Mouse (Mus musculus) hindbrain, embryonic 13.5 days (tissue): ENCODE measurements around the gene Evx1. TPM values are rescaled to one million over a fixed set of nuclear protein-coding genes. Genes with fewer than 3 reads are reported as not detected.

Experiments used
- ATAC-seq: fragments of 200-750 bp; cut with Nextera tagmentation; 2 replicates; pipeline ENCODE4 v1.8.0; 2017; ENCODE audit warnings: moderate TSS enrichment; ENCODE audit not compliant: low FRiP score
- H3K27ac ChIP-seq: fragments of 300-500 bp; sonication (generic); 2 replicates; pipeline ENCODE4 v1.5.1; 2015; ENCODE audit warnings: inconsistent platforms, mild to moderate bottlenecking, moderate library complexity
- H3K27me3 ChIP-seq: fragments of 300-500 bp; sonication (generic); 2 replicates; pipeline ENCODE4 v1.6.1; 2015; ENCODE audit warnings: mild to moderate bottlenecking, inconsistent platforms
- H3K36me3 ChIP-seq: fragments of 300-500 bp; sonication (generic); 2 replicates; pipeline ENCODE4 v1.6.1; 2015; ENCODE audit warnings: mild to moderate bottlenecking, inconsistent platforms
- H3K4me1 ChIP-seq: fragments of 300-500 bp; sonication (generic); replicated peaks from 2 replicates; pipeline ENCODE4 v1.6.1; 2015; ENCODE audit warnings: inconsistent platforms
- H3K4me2 ChIP-seq: fragments of 300-500 bp; sonication (generic); 2 replicates; pipeline ENCODE4 v1.6.1; 2015; ENCODE audit warnings: inconsistent platforms, mild to moderate bottlenecking, moderate library complexity
- H3K4me3 ChIP-seq: fragments of 300-500 bp; sonication (generic); 2 replicates; pipeline ENCODE4 v1.5.1; 2015; ENCODE audit warnings: mild to moderate bottlenecking, inconsistent platforms
- H3K9ac ChIP-seq: fragments of 300-500 bp; sonication (generic); 2 replicates; pipeline ENCODE4 v1.6.1; 2015; ENCODE audit warnings: mild to moderate bottlenecking, inconsistent platforms
- H3K9me3 ChIP-seq: fragments of 300-500 bp; sonication (generic); 2 replicates; pipeline ENCODE4 v1.6.1; 2016; ENCODE audit warnings: inconsistent platforms
- WGBS: fragments of 180-500 bp; shearing (Covaris S2); methylation state at CpG from one replicate; pipeline ENCODE4 v1.1.7; 2015; 5-methylcytosine and 5-hydroxymethylcytosine counted together
- polyA plus RNA-seq: library from polyadenylated mRNA; unstranded; fragments of >200 nt; fragmentation: Nextera tagmentation; extraction: Ambion mirVana; gene quantifications from 2 replicates; pipeline ENCODE4 v1.2.1, GENCODE M21; 2015

The Evx1 gene
- polyA plus RNA-seq, 1 experiment from 2014 or later, result 3.5 TPM

DNA sequence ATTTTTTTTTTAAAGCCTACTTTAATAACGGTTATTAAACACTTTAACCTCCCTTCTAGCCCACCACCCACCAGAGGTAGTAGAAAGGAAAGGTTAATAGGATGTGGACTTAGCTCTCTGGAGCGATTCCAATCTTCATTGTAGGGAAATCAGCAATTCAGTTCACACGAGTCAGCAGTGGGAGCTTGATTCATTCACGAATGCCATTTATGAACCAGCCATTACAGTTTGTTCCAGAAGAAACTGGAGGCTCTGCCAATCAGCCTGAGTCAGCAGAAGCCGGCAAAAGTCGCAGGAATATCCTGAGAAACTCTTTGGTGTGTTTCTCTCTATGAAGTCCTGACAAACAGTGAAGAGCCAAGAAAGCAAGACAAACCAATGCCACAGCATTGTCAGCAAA lies 18.7 kb upstream of the Evx1 start:
- Histone ChIP-seq H3K4me2 (no peak overlapping the region), H3K4me3 (no peak overlapping the region), H3K4me1 (peaks cover 4% of the 10 kb centered on the region; the same call in 1 of the 2 replicates), H3K36me3 (no peaks in the 10 kb centered on the region), H3K9me3 (no peaks in the 10 kb centered on the region), H3K27ac (no peak overlapping the region), H3K27me3 (peaks cover 91% of the 10 kb centered on the region), H3K9ac (no peak overlapping the region)
- ATAC-seq, result no peak
- WGBS, result 75% methylated on average over 6 of the region's 6 CpGs

DNA sequence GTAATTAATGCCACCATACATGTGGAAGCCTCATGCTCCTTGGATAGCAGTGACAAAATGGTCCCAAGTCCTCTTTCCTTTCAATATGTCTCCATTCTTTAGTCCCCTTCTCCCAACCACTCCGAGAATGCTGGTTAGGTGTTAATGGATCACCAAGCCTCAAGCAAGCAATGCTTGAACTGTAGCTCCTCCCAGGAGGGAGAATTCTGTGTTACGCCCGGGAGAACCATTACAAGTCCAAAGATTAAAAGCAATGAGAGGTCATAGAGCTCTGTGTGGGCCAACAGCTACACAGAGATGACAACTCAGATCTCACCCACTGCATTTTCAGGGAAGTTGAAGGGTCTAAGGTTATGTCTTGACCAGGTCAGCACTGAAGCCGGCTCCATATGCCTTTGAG lies 14.8 kb upstream of the Evx1 start:
- H3K9ac ChIP-seq, result no peak overlapping the region
- no peaks in the 10 kb centered on the region for H3K36me3 ChIP-seq
- H3K4me2 ChIP-seq, result no peak overlapping the region
- H3K27ac ChIP-seq, result no peak overlapping the region
- no peak for ATAC-seq
- H3K4me1 ChIP-seq, result no peaks in the 10 kb centered on the region
- H3K4me3 ChIP-seq, result no peak overlapping the region
- 85% methylated on average over 4 of the region's 4 CpGs for WGBS
- H3K27me3 ChIP-seq, result peaks cover 87% of the 10 kb centered on the region
- H3K9me3 ChIP-seq, result no peaks in the 10 kb centered on the region

DNA sequence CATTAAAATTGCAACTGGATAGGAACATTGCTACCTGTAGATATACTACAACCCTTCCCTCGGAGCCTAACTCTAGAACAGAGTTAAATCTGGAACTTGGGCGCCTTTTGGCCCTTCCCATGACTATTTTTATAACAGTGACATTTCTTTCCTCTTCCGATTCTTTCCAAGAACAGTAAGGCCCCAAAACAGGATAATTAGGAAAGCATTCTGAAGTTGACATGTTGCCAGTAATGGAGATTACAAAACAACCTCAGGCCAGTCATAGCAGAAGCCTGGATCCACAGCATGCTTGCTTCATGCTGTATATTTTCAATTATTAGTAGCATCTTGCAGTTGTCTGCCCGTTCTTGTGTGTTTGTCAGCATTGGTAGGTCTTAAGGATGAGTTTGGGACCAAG lies 12.5 kb upstream of the Evx1 start:
- Histone ChIP-seq H3K27me3 (peaks cover 87% of the 10 kb centered on the region), H3K4me2 (no peak overlapping the region), H3K4me3 (no peak overlapping the region), H3K4me1 (peaks cover 4% of the 10 kb centered on the region), H3K27ac (no peak overlapping the region), H3K36me3 (no peaks in the 10 kb centered on the region), H3K9me3 (no peaks in the 10 kb centered on the region), H3K9ac (no peak overlapping the region)
- no peak for ATAC-seq
- WGBS, result 79% methylated on average over 4 of the region's 4 CpGs

DNA sequence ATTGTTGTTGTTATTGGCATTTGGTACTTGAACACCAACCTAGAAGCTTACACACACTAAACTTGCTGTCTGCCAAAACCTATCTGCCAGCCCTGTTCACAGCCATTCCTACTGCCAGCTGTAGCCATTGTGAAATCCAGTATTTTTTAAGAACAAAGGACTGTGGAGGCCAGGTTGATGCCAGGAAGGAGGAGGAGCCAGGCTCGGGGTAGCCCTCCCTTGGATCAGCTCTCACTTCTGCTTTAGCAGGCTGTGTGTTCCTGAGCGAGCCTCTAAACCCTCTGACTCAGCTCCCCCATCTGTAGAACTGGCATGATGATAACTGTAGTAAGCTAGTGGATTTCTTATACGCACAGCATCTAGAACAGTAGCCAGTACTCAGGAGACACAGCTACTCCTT lies 9.9 kb upstream of the Evx1 start:
- WGBS, result 58% methylated on average over 3 of the region's 3 CpGs
- peaks cover 90% of the 10 kb centered on the region for H3K27me3 ChIP-seq

DNA sequence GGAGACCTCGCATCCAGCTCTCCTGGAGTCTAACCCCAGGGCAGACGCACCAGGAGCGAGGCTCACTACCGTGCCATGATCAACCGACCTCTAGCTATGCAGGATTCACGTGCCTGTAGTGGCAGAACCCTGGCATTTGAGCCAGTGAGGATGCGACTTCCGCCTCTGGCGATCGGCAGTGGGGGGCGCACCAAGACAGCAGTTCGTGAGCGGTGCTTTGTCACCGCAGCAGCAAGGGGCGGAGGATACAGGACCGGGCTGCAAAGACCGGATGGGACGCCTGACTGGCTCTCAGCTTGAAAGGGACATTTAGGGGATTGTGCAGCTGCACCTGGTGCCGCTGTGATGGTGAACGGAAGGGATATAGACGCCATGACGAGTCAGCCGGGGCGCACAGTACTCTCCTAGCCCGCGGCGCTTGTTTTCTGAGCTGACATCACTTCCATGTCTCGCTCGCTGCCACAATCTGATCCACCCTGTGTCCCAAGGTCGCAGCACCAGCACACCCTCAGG lies 7.4 kb upstream of the Evx1 start:
- no peaks in the 10 kb centered on the region for H3K36me3 ChIP-seq
- ATAC-seq, result peak; percentile 90
- H3K27ac ChIP-seq, result no peak overlapping the region; the same call in 1 of the 2 replicates
- H3K9ac ChIP-seq, result peak overlapping the region; percentile 46
- H3K4me2 ChIP-seq, result peak overlapping the region; percentile 59
- H3K4me3 ChIP-seq, result peak overlapping the region; percentile 41
- peaks cover 10% of the 10 kb centered on the region for H3K4me1 ChIP-seq
- WGBS, result under 1% methylated on average over 30 of the region's 30 CpGs
- no peaks in the 10 kb centered on the region for H3K9me3 ChIP-seq
- peaks cover 90% of the 10 kb centered on the region for H3K27me3 ChIP-seq

More for the DNA sequence above, 9.9 kb upstream of the Evx1 start:
- ATAC-seq, result no peak
- no peaks in the 10 kb centered on the region for H3K36me3 ChIP-seq
- H3K4me1 ChIP-seq, result peaks cover 10% of the 10 kb centered on the region
- H3K9me3 ChIP-seq, result no peaks in the 10 kb centered on the region
- H3K4me2 ChIP-seq, result no peak overlapping the region
- no peak overlapping the region for H3K27ac ChIP-seq
- no peak overlapping the region for H3K4me3 ChIP-seq
- no peak overlapping the region for H3K9ac ChIP-seq

DNA sequence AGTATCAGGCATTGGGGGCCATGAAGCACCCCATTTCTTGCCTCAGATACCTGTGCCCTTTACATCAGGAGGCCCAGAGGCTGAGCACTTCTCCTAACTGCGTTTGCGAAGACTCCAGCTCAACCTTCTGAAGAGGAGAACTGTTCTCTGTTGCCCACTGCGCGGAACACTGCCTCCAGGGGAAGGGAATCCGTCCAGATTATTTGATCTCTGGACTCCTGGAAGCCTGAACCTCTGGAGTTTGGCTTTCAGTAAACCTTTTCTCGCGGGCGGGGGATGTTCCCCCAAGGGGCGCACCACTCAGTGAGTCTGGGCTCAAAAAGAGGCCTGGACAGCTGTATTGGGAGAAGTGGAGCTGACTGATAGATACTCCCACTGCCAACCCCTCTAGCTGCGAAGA lies 3.5 kb upstream of the Evx1 start:
- no peaks in the 10 kb centered on the region for H3K36me3 ChIP-seq
- H3K4me1 ChIP-seq, result peaks cover 16% of the 10 kb centered on the region
- H3K4me2 ChIP-seq, result peak overlapping the region; percentile 38
- H3K27me3 ChIP-seq, result peaks cover 95% of the 10 kb centered on the region
- H3K4me3 ChIP-seq, result peak overlapping the region; percentile 23
- 14% methylated on average over 10 of the region's 10 CpGs for WGBS
- no peaks in the 10 kb centered on the region for H3K9me3 ChIP-seq
- no peak for ATAC-seq
- H3K9ac ChIP-seq, result peak overlapping the region; percentile 21; the same call in 1 of the 2 replicates
- H3K27ac ChIP-seq, result no peak overlapping the region

DNA sequence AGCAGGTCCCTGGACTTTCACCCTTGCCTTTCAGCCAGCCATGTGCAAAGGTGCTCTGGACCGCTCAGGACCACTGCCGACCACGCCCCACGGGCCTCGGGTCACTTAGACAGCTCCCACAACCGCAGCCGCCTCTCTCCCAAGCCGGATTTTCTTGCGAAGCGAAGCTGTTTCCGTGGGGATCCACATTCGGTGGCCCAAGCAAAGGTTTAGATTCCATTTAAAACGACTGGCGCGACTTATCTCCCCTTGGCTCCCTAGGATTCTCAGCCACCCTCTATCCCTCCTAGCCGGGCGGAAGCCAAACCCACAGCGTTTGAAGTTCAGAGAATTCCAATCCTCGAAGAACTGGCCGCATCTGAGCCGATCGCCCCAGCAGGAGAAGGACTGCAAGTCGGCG lies 2.9 kb upstream of the Evx1 start:
- no peak overlapping the region for H3K9ac ChIP-seq
- 0 out of 2 replicates have a peak overlapping the region, but pooled peaks have one; percentile 8 for H3K27ac ChIP-seq
- 0% methylated on average over 24 of the region's 24 CpGs for WGBS
- peaks cover 16% of the 10 kb centered on the region for H3K4me1 ChIP-seq
- H3K9me3 ChIP-seq, result no peaks in the 10 kb centered on the region
- H3K36me3 ChIP-seq, result no peaks in the 10 kb centered on the region
- peaks cover 95% of the 10 kb centered on the region for H3K27me3 ChIP-seq
- peak overlapping the region; percentile 38 for H3K4me2 ChIP-seq
- H3K4me3 ChIP-seq, result peak overlapping the region; percentile 23
- ATAC-seq, result no peak

DNA sequence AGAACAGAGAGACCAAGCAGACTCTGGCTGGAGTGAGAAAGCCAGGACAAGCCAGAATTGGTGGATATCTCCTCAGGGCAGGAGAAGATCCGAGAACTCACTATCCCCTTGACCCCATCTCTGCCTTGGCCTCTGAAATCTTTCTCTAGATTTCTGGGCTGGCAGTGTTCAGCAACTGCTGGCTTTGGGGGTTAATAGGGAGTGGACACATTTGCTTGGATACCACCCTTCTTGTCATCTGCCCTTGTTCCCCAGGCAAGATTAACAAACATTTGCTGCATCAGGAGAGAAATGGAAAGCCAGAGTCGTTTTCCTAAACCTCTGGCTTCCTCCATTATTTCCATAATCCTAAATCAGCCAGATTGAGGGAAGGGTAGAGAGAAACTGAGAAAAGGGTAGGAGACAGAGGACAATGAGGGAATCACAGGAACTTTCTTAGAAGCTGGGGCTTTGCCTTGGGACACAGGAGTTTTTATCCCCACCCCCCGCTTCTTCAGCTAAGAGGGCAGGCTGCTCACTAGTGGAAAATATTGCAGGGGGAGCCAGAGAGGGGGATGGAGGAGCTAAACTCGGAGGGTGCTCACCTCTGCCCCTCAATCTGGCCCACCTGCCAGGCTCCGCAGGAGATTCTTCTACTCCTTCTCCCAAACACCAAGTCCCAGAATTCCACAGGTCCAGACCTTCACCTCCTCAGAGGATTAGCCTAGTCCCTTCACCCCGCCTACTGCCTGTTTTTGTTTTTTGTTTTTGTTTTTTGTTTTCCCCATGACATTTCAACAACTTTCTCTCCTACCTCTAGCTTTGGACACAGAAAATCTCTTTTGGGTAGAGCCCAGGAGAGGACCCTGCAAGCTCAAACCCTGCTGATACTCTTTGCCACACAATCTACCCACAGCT lies 1.4 kb upstream of the Evx1 start:
- H3K4me2 ChIP-seq, result peak overlapping the region; percentile 30
- no peaks in the 10 kb centered on the region for H3K36me3 ChIP-seq
- H3K9ac ChIP-seq, result 0 out of 2 replicates have a peak overlapping the region, but pooled peaks have one; percentile 29
- H3K4me3 ChIP-seq, result peak overlapping the region; percentile 22
- no peaks in the 10 kb centered on the region for H3K9me3 ChIP-seq
- peaks cover 15% of the 10 kb centered on the region for H3K4me1 ChIP-seq
- ATAC-seq, result no peak
- peaks cover 95% of the 10 kb centered on the region for H3K27me3 ChIP-seq
- WGBS, result 2% methylated on average over 6 of the region's 6 CpGs
- H3K27ac ChIP-seq, result no peak overlapping the region; the same call in 1 of the 2 replicates

DNA sequence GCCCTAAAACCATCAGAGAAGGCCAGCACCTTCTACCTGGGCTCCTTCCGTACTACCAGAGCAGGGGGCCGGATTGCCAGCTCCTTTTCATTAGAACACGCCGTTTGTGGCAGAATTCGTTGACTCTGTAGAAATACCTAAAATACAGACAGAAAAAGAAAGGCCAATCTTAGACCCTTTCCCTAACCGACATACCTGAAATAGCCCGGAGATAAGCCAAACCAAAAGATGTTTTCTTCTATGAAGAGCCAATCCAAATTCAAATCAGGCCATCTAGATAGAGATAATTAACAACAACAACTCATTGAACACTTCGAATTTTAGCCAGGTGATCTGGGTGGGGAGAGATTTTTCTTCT lies 761 bp upstream of the Evx1 start:
- ATAC-seq, result no peak
- Histone ChIP-seq H3K27ac (no peak overlapping the region), H3K36me3 (no peaks in the 10 kb centered on the region), H3K9ac (0 out of 2 replicates have a peak overlapping the region, but pooled peaks have one; percentile 29), H3K4me1 (peaks cover 16% of the 10 kb centered on the region), H3K4me2 (peak overlapping the region; percentile 30), H3K27me3 (peaks cover 95% of the 10 kb centered on the region), H3K9me3 (no peaks in the 10 kb centered on the region), H3K4me3 (peak overlapping the region; percentile 22)
- WGBS, result 1% methylated on average over 8 of the region's 8 CpGs

DNA sequence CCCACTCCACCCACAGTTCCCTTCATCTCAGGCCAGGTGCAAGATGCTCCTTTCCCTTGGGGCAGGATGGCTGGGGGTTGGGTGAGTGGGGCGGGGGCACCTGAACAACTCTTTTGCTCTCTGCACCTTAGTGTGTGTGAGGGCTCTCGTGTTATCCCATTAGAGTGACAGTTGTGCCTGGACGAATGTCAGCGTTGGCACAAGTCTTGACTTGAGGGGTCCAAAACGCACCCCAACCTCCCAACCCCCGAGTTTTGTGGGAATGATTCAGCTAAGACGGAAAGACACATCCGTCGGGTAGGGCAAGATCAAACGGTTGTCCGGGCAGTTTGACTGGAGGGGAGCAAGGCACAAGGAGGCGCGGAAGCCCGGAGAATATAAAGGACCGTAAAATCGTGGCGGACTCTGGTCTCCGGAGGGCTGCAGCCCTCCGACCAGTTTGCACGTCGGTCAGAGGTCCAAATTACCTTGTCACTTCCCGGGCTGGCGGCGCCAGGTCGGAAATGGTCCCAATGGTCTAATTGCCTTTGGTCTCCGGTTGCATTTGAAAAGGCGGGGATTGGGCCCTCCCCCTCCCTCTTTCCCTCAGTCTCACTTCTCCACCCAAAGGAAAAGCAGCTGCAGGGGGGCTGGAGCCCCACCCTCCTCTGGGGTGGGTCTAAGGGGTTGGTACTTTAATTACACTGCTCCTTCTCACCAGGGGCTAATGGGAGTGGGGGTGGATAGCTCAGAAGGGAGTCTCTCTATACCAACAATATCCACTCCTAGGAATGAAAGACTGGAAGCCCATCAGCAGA lies 1.2 kb downstream of the Evx1 start:
- peaks cover 16% of the 10 kb centered on the region for H3K4me1 ChIP-seq
- H3K9me3 ChIP-seq, result no peaks in the 10 kb centered on the region
- under 1% methylated on average over 27 of the region's 27 CpGs for WGBS
- peaks cover 95% of the 10 kb centered on the region for H3K27me3 ChIP-seq
- peak overlapping the region; percentile 57 for H3K9ac ChIP-seq
- ATAC-seq, result 0 out of 2 replicates have a peak, but pooled peaks have one; percentile 14
- peak overlapping the region; percentile 19; the same call in 1 of the 2 replicates for H3K4me2 ChIP-seq
- H3K36me3 ChIP-seq, result no peaks in the 10 kb centered on the region
- H3K27ac ChIP-seq, result peak overlapping the region; percentile 82
- peak overlapping the region; percentile 35 for H3K4me3 ChIP-seq

DNA sequence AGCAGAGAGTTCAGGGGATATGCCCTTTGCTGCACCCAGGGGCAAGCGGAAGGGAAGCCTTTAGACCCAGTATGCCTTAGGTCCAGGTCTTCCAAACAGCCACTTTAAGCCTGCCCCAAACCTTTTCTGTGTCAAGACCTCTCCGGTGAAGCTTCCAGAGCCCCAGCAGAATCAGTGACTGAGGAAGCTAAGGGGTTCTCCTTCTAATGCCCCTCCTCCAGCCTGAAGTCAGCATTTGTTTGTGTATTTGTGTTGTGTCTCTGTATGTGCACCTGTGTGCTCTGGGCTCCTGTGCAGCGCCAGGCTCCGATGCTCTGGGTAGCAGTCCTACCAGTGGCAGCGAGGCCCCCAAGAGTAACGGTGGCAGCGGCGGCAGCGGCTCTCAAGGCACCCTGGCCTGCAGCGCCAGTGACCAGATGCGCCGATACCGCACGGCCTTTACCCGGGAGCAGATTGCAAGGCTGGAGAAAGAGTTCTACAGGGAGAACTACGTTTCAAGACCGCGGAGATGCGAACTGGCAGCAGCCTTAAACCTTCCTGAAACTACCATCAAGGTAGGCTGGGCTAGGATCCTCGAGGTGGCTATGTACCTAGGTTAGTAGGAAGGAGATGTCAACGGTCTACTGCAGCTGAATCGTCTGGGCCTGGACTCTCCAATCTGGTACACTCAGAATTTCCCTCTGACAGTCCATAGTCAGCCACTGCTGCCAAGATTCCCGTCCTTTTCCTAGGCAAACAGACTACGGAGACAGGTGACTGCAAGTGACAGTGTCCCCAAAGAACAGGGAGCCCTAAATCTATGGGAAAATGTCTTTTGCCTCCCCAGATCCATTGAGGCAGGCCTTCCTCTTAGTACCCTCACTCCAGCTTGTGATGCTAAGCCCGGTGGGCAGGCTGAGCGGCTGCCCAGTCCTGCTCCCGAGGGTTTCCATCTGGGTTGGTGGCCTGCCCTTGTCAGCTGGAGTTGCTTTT lies 2.4 kb downstream of the Evx1 start:
- H3K9me3 ChIP-seq, result no peaks in the 10 kb centered on the region
- ATAC-seq, result no peak
- WGBS, result 2% methylated on average over 27 of the region's 27 CpGs
- peaks cover 19% of the 10 kb centered on the region for H3K4me1 ChIP-seq
- peak overlapping the region; percentile 66 for H3K9ac ChIP-seq
- H3K4me3 ChIP-seq, result peak overlapping the region; percentile 35
- no peaks in the 10 kb centered on the region for H3K36me3 ChIP-seq
- peak overlapping the region; percentile 51 for H3K4me2 ChIP-seq
- H3K27ac ChIP-seq, result peak overlapping the region; percentile 82
- H3K27me3 ChIP-seq, result peaks cover 96% of the 10 kb centered on the region
